Mouse (Mus musculus) E14TG2a.4 (cell line): ENCODE data around the gene Slc25a21.

Experiments
- CTCF ChIP-seq: conservative IDR thresholded peaks from 2 replicates; pipeline ENCODE4 v1.5.1; 2014; ENCODE audit warnings: low read length
- NANOG ChIP-seq: IDR thresholded peaks from 2 replicates; pipeline ENCODE4 v1.6.1; 2014; ENCODE audit warnings: borderline replicate concordance, low read length, mixed read lengths

GRCm38 (mm10) chr12:56940861-56941260 lies 256.4 kb downstream of the Slc25a21 start:
- TF ChIP-seq CTCF (no peak), NANOG (no peak)
